Mouse (Mus musculus) heart, embryonic 15.5 days (tissue): ENCODE measurements around the gene Cox8a. TPM values are rescaled to one million over a fixed set of nuclear protein-coding genes. Genes with fewer than 3 reads are reported as not detected.

ENCODE experiments used
- ATAC-seq: fragments of 200-750 bp; cut with Nextera tagmentation; replicated peaks from 2 replicates; pipeline ENCODE4 v1.8.0; 2017; ENCODE audit warnings: low read depth, moderate TSS enrichment; ENCODE audit not compliant: insufficient number of reproducible peaks, insufficient read depth, low FRiP score
- H3K27ac ChIP-seq: fragments of 300-500 bp; sonication (generic); 2 replicates; pipeline ENCODE4 v1.5.1; 2015; ENCODE audit warnings: mild to moderate bottlenecking, inconsistent platforms
- H3K27me3 ChIP-seq: fragments of 300-500 bp; sonication (generic); 2 replicates; pipeline ENCODE4 v1.6.1; 2015; ENCODE audit warnings: inconsistent platforms
- H3K36me3 ChIP-seq: fragments of 300-500 bp; sonication (generic); 2 replicates; pipeline ENCODE4 v1.6.1; 2015; ENCODE audit warnings: mild to moderate bottlenecking, inconsistent platforms
- H3K4me1 ChIP-seq: fragments of 300-500 bp; sonication (generic); replicated peaks from 2 replicates; pipeline ENCODE4 v1.6.1; 2015; ENCODE audit warnings: inconsistent platforms
- H3K4me2 ChIP-seq: fragments of 300-500 bp; sonication (generic); 2 replicates; pipeline ENCODE4 v1.6.1; 2015; ENCODE audit warnings: inconsistent platforms, mild to moderate bottlenecking, moderate library complexity
- H3K4me3 ChIP-seq: fragments of 300-500 bp; sonication (generic); 2 replicates; pipeline ENCODE4 v1.5.1; 2015; ENCODE audit warnings: mild to moderate bottlenecking, inconsistent platforms
- H3K9ac ChIP-seq: fragments of 300-500 bp; sonication (generic); 2 replicates; pipeline ENCODE4 v1.6.1; 2015; ENCODE audit warnings: mild to moderate bottlenecking, inconsistent platforms
- H3K9me3 ChIP-seq: fragments of 300-500 bp; sonication (generic); replicated peaks from 2 replicates; pipeline ENCODE4 v1.6.1; 2016; ENCODE audit warnings: inconsistent platforms
- WGBS: fragments of 180-500 bp; shearing (Covaris S2); methylation state at CpG from one replicate; pipeline ENCODE4 v1.1.7; 2015; ENCODE audit warnings: mixed read lengths; 5-methylcytosine and 5-hydroxymethylcytosine counted together
- polyA plus RNA-seq: library from polyadenylated mRNA; unstranded; fragments of >200 nt; fragmentation: Nextera tagmentation; extraction: Ambion mirVana; gene quantifications from 2 replicates; pipeline ENCODE4 v1.2.1, GENCODE M21; 2015

Gene Cox8a
- polyA plus RNA-seq, 1 experiment from 2014 or later: 2,028 TPM

DNA sequence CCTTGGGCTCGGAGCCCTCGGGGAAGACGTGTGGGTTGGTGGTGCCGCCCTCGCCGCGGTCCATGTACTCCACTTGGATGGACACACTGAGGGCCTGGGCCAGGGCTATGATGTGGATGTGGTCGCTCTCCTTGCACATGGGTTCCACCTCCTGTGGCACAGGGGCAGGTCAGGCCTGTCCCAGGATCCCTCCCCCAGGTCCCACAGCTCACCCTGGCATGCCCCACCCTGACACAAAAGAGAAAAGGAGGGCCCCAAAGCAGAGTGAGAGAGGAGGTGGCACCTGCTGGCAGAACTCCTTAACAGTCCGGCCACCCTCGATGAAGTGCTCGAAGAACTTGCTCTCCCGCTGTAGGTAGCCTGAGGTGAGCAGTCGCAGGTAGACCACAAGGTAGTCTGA, 18.3 kb downstream of the Cox8a start:
- Histone ChIP-seq H3K4me1 (peaks cover 32% of the 10 kb centered on the region), H3K9ac (no peak overlapping the region), H3K4me3 (no peak overlapping the region), H3K27me3 (no peaks in the 10 kb centered on the region), H3K4me2 (no peak overlapping the region), H3K36me3 (peaks cover 59% of the 10 kb centered on the region), H3K27ac (no peak overlapping the region), H3K9me3 (no peaks in the 10 kb centered on the region)
- 91% methylated on average over 13 of the region's 13 CpGs for WGBS
- ATAC-seq: no peak

GRCm38 (mm10) chr19:7197445-7197844, 20.0 kb downstream of the Cox8a start:
- 0 out of 2 replicates have a peak, but pooled peaks have one; percentile 1 for ATAC-seq
- 82% methylated on average over 9 of the region's 9 CpGs for WGBS
- Histone ChIP-seq H3K4me3 (no peak overlapping the region), H3K4me2 (no peak overlapping the region), H3K27ac (no peak overlapping the region), H3K27me3 (no peaks in the 10 kb centered on the region), H3K9me3 (no peaks in the 10 kb centered on the region), H3K4me1 (peaks cover 26% of the 10 kb centered on the region), H3K9ac (no peak overlapping the region), H3K36me3 (peaks cover 43% of the 10 kb centered on the region)

GRCm38 (mm10) chr19:7196741-7197270, 20.6 kb downstream of the Cox8a start:
- H3K9me3 ChIP-seq: no peaks in the 10 kb centered on the region
- H3K4me2 ChIP-seq: peak overlapping the region; percentile 35
- H3K36me3 ChIP-seq: peaks cover 40% of the 10 kb centered on the region
- H3K4me1 ChIP-seq: peaks cover 22% of the 10 kb centered on the region
- H3K4me3 ChIP-seq: peak overlapping the region; percentile 13; the same call in 1 of the 2 replicates
- peak; percentile 44 for ATAC-seq
- WGBS: 22% methylated on average over 17 of the region's 17 CpGs
- no peaks in the 10 kb centered on the region for H3K27me3 ChIP-seq
- peak overlapping the region; percentile 47; the same call in 1 of the 2 replicates for H3K27ac ChIP-seq
- H3K9ac ChIP-seq: peak overlapping the region; percentile 22

GRCm38 (mm10) chr19:7195900-7196728, 21.3 kb downstream of the Cox8a start:
- ATAC-seq: 0 out of 2 replicates have a peak, but pooled peaks have one; percentile 20
- Histone ChIP-seq H3K9ac (peak overlapping the region; percentile 22; the same call in 1 of the 2 replicates), H3K9me3 (no peaks in the 10 kb centered on the region), H3K4me3 (peak overlapping the region; percentile 13; the same call in 1 of the 2 replicates), H3K27ac (peak overlapping the region; percentile 47; the same call in 1 of the 2 replicates), H3K27me3 (no peaks in the 10 kb centered on the region), H3K4me2 (peak overlapping the region; percentile 35), H3K4me1 (peaks cover 20% of the 10 kb centered on the region), H3K36me3 (peaks cover 35% of the 10 kb centered on the region)
- 12% methylated on average over 33 of the region's 33 CpGs for WGBS

DNA sequence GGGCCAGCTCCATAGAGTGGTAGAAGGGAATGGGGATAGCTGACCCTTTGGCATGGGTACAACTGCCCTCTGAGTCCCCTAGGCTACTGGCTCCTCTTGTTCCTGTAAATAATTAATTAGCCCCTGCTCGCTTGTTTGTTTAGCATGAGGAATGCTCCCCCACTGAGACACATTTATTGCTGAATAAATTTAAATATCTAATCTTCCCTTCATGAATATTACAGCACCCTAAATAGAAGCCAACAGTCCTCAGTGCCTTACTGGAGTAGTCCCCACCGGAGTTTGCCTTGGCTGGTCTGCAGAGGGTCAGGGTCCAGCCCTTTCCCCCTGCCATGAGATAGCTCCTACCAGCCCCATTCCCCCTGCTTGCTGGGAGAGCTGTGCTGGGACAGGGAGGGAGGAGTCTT, 24.9 kb downstream of the Cox8a start:
- Histone ChIP-seq H3K27ac (no peak overlapping the region), H3K4me2 (no peak overlapping the region), H3K36me3 (peaks cover 1% of the 10 kb centered on the region; the same call in 1 of the 2 replicates), H3K4me1 (peaks cover 16% of the 10 kb centered on the region), H3K27me3 (0 out of 2 replicates have a peak, but pooled peaks cover 6% of the 10 kb centered on the region), H3K4me3 (no peak overlapping the region), H3K9me3 (no peaks in the 10 kb centered on the region), H3K9ac (no peak overlapping the region)
- no peak for ATAC-seq
- WGBS: 71% methylated on average over 2 of the region's 2 CpGs

GRCm38 (mm10) chr19:7191639-7192038, 25.8 kb downstream of the Cox8a start:
- Histone ChIP-seq H3K4me3 (no peak overlapping the region), H3K27ac (no peak overlapping the region), H3K9me3 (no peaks in the 10 kb centered on the region), H3K27me3 (peaks cover 14% of the 10 kb centered on the region; the same call in 1 of the 2 replicates), H3K4me2 (no peak overlapping the region), H3K4me1 (peaks cover 9% of the 10 kb centered on the region), H3K36me3 (no peaks in the 10 kb centered on the region), H3K9ac (no peak overlapping the region)
- 41% methylated on average over 6 of the region's 6 CpGs for WGBS
- ATAC-seq: no peak

- H3K9me3 ChIP-seq: no peaks in the 10 kb centered on the region
- no peaks in the 10 kb centered on the region for H3K36me3 ChIP-seq
- peaks cover 19% of the 10 kb centered on the region for H3K27me3 ChIP-seq
- WGBS: 62% methylated on average over 5 of the region's 5 CpGs
- H3K4me2 ChIP-seq: no peak overlapping the region
- H3K4me1 ChIP-seq: peaks cover 3% of the 10 kb centered on the region
- no peak overlapping the region for H3K27ac ChIP-seq
- H3K4me3 ChIP-seq: no peak overlapping the region
- no peak for ATAC-seq
- H3K9ac ChIP-seq: no peak overlapping the region
These were observed 26.4 kb downstream of the Cox8a start for GRCm38 (mm10) chr19:7190986-7191385.

GRCm38 (mm10) chr19:7189026-7189425, 28.4 kb downstream of the Cox8a start:
- no peak overlapping the region for H3K9ac ChIP-seq
- peaks cover 36% of the 10 kb centered on the region for H3K27me3 ChIP-seq
- H3K27ac ChIP-seq: no peak overlapping the region
- no peaks in the 10 kb centered on the region for H3K9me3 ChIP-seq
- no peak overlapping the region for H3K4me2 ChIP-seq
- H3K4me3 ChIP-seq: no peak overlapping the region
- WGBS: 67% methylated on average over 4 of the region's 4 CpGs
- no peak for ATAC-seq
- H3K36me3 ChIP-seq: no peaks in the 10 kb centered on the region
- peaks cover 5% of the 10 kb centered on the region; the same call in 1 of the 2 replicates for H3K4me1 ChIP-seq

DNA sequence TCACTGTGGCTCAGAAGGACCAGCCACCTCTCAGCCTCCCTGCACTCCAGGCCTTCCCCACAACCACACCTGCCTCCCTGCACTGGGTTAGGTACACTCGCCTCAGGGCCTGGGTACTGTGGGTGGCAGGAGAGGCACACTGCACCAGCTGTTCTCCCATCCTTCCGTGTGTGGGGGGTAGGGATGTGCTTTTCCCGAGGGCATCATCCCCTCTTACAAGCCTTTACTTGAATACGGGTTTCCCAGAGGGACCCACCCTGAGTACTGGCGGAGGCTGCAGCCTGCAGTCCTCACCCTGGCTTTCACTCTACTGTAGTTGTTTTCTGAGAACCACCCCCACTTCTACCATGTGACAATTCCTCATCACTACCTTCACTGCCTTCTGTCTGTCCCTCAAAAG, 30.3 kb downstream of the Cox8a start:
- H3K9me3 ChIP-seq: no peaks in the 10 kb centered on the region
- WGBS: 68% methylated on average over 5 of the region's 5 CpGs
- ATAC-seq: no peak
- peaks cover 12% of the 10 kb centered on the region for H3K4me1 ChIP-seq
- no peaks in the 10 kb centered on the region for H3K36me3 ChIP-seq
- H3K4me3 ChIP-seq: no peak overlapping the region
- H3K4me2 ChIP-seq: no peak overlapping the region
- H3K9ac ChIP-seq: no peak overlapping the region
- peaks cover 45% of the 10 kb centered on the region for H3K27me3 ChIP-seq
- no peak overlapping the region for H3K27ac ChIP-seq

- Histone ChIP-seq H3K9ac (no peak overlapping the region), H3K27ac (no peak overlapping the region), H3K9me3 (no peaks in the 10 kb centered on the region), H3K36me3 (no peaks in the 10 kb centered on the region), H3K27me3 (peaks cover 48% of the 10 kb centered on the region), H3K4me2 (no peak overlapping the region), H3K4me3 (no peak overlapping the region), H3K4me1 (peaks cover 23% of the 10 kb centered on the region)
- ATAC-seq: no peak
- WGBS: 32% methylated on average over 18 of the region's 18 CpGs
These were observed 31.6 kb downstream of the Cox8a start for GRCm38 (mm10) chr19:7185715-7186291.

GRCm38 (mm10) chr19:7185059-7185458, 32.4 kb downstream of the Cox8a start:
- no peak for ATAC-seq
- Histone ChIP-seq H3K9ac (no peak overlapping the region), H3K27me3 (peaks cover 49% of the 10 kb centered on the region), H3K9me3 (no peaks in the 10 kb centered on the region), H3K4me3 (no peak overlapping the region), H3K4me1 (peaks cover 26% of the 10 kb centered on the region), H3K27ac (no peak overlapping the region), H3K36me3 (no peaks in the 10 kb centered on the region), H3K4me2 (no peak overlapping the region)
- WGBS: 61% methylated on average over 4 of the region's 4 CpGs
